8 mouse cellular contexts compared by ENCODE assay signal in genomic region chr1:53909118-53909517, GRCm38 (mm10).
DNase-seq lines count a peak whose midpoint lies in the region; ATAC-seq and TF ChIP-seq lines count a peak whose summit lies in the region.

No protein-coding gene starts in this region.

- H3K9ac ChIP-seq in intestine, postnatal 0 days (ENCODE audit: low read depth, low read length) = no peak overlapping the region
- no peak overlapping the region for H3K9ac ChIP-seq in intestine, embryonic 16.5 days (ENCODE audit: low read depth, low read length)

- WGBS in intestine, postnatal 0 days = 8% methylated on average over 3 of the region's 3 CpGs
- WGBS in intestine, embryonic 16.5 days = 12% methylated on average over 3 of the region's 3 CpGs

- no peak overlapping the region for H3K27ac ChIP-seq in intestine, postnatal 0 days (ENCODE audit: low read depth, low read length)
- no peak overlapping the region for H3K27ac ChIP-seq in intestine, embryonic 16.5 days (ENCODE audit: low read length)

- H3K36me3 ChIP-seq in intestine, postnatal 0 days (ENCODE audit: control insufficient read depth, insufficient read depth) = no peaks in the 10 kb centered on the region
- no peaks in the 10 kb centered on the region for H3K36me3 ChIP-seq in intestine, embryonic 16.5 days (ENCODE audit: control insufficient read depth, insufficient read depth, low read length)

- peak; percentile 85 for TF ChIP-seq CTCF in intestine, postnatal 0 days (IDR thresholded peaks at IDR 0.05; ENCODE audit: low read depth)

- no peaks in the 10 kb centered on the region for H3K27me3 ChIP-seq in intestine, postnatal 0 days (replicated peaks; ENCODE audit: control insufficient read depth, insufficient read depth, low read length)
- H3K27me3 ChIP-seq in intestine, embryonic 16.5 days (replicated peaks; ENCODE audit: control insufficient read depth, insufficient read depth, low read length) = no peaks in the 10 kb centered on the region

- no peaks in the 10 kb centered on the region for H3K9me3 ChIP-seq in intestine, postnatal 0 days (ENCODE audit: control insufficient read depth)
- H3K9me3 ChIP-seq in intestine, embryonic 16.5 days (ENCODE audit: control insufficient read depth, low read length) = no peaks in the 10 kb centered on the region

- ATAC-seq in intestine, postnatal 0 days = no peak
- no peak for ATAC-seq in intestine, embryonic 16.5 days

- H3K4me3 ChIP-seq in intestine, postnatal 0 days (ENCODE audit: low read depth, low read length) = no peak overlapping the region
- H3K4me3 ChIP-seq in intestine, embryonic 16.5 days (ENCODE audit: low read length) = no peak overlapping the region

- no peaks in the 10 kb centered on the region for H3K4me1 ChIP-seq in intestine, postnatal 0 days (replicated peaks; ENCODE audit: control insufficient read depth, insufficient read depth, low read length)
- H3K4me1 ChIP-seq in intestine, embryonic 16.5 days (ENCODE audit: control insufficient read depth, insufficient read depth, low read length) = no peaks in the 10 kb centered on the region; the same call in 1 of the 2 replicates

- DNase-seq in A20 (ENCODE audit: low read depth, low spot score) = peak; percentile 53
- peak; percentile 53 for DNase-seq in Muller cell, postnatal 12 days (ENCODE audit: inconsistent ontology term)
- peak; percentile 76 for DNase-seq in forelimb bud, embryonic 11.5 days (ENCODE audit: low read depth, low spot score)
- DNase-seq in natural killer cell, adult 2 months (ENCODE audit: low spot score in 2 of 2) = peak; percentile 20 to 21
- no peak for DNase-seq in spleen, postnatal 10 days (ENCODE audit: low spot score in 2 of 2)
- no peak for DNase-seq in gastrocnemius, postnatal 10 days

- H3K4me2 ChIP-seq in intestine, postnatal 0 days (replicated peaks; ENCODE audit: low read depth) = no peak overlapping the region
- H3K4me2 ChIP-seq in intestine, embryonic 16.5 days (ENCODE audit: low read depth, low read length) = no peak overlapping the region

Comparison
In these comparisons a context has a peak if more than half of its experiments do, and no peak if none do; other contexts are left out.
1. DNase-seq: peak in A20 (single experiment), Muller cell, postnatal 12 days (single experiment), forelimb bud, embryonic 11.5 days (single experiment) and natural killer cell, adult 2 months (2 of 2); none in spleen, postnatal 10 days (0 of 2) and gastrocnemius, postnatal 10 days (single experiment).